Mouse (Mus musculus) hindbrain, embryonic 11.5 days (tissue): Measurements from ENCODE around the gene Spsb4. TPM values are rescaled to one million over a fixed set of nuclear protein-coding genes. Genes with fewer than 3 reads are reported as not detected.

Experiments used
- ATAC-seq: fragments of 200-750 bp; cut with Nextera tagmentation; 2 replicates; pipeline ENCODE4 v1.8.0; 2017; ENCODE audit warnings: mild to moderate bottlenecking, moderate TSS enrichment, moderate library complexity; ENCODE audit not compliant: low FRiP score
- DNase-seq: peaks from one replicate; pipeline ENCODE4 v3.0.0-alpha.2; 2015; ENCODE audit warnings: low spot score
- H3K27ac ChIP-seq: fragments of 300-500 bp; sonication (generic); 2 replicates; pipeline ENCODE4 v1.5.1; 2014; ENCODE audit warnings: mild to moderate bottlenecking, low read depth, low read length
- H3K27me3 ChIP-seq: fragments of 300-500 bp; sonication (generic); 2 replicates; pipeline ENCODE4 v1.6.1; 2014; ENCODE audit warnings: mild to moderate bottlenecking, low read length, moderate library complexity, mixed read lengths; ENCODE audit not compliant: control insufficient read depth, insufficient read depth
- H3K36me3 ChIP-seq: fragments of 300-500 bp; sonication (generic); 2 replicates; pipeline ENCODE4 v1.6.1; 2014; ENCODE audit warnings: mild to moderate bottlenecking, low read length, moderate library complexity, mixed read lengths; ENCODE audit not compliant: control insufficient read depth, insufficient read depth
- H3K4me1 ChIP-seq: fragments of 300-500 bp; sonication (generic); replicated peaks from 2 replicates; pipeline ENCODE4 v1.6.1; 2014; ENCODE audit warnings: low read length, mixed read lengths; ENCODE audit not compliant: control insufficient read depth, insufficient read depth
- H3K4me2 ChIP-seq: fragments of 300-500 bp; sonication (generic); replicated peaks from 2 replicates; pipeline ENCODE4 v1.6.1; 2014; ENCODE audit warnings: mild to moderate bottlenecking, low read depth, low read length
- H3K4me3 ChIP-seq: fragments of 300-500 bp; sonication (generic); 2 replicates; pipeline ENCODE4 v1.5.1; 2014; ENCODE audit warnings: low read depth, low read length
- H3K9ac ChIP-seq: fragments of 300-500 bp; sonication (generic); 2 replicates; pipeline ENCODE4 v1.6.1; 2014; ENCODE audit warnings: low read depth, low read length
- H3K9me3 ChIP-seq: fragments of 300-500 bp; sonication (generic); 2 replicates; pipeline ENCODE4 v1.6.1; 2016; ENCODE audit warnings: low read length; ENCODE audit not compliant: control insufficient read depth
- WGBS: fragments of 180-500 bp; shearing (Covaris S2); extraction: QIAGEN DNeasy Blood & Tissue Kit; methylation state at CpG from one replicate; pipeline ENCODE4 v1.1.7; 2014; 5-methylcytosine and 5-hydroxymethylcytosine counted together
- polyA plus RNA-seq: library from polyadenylated mRNA; unstranded; fragments of >200 nt; fragmentation: Nextera tagmentation; extraction: Ambion mirVana; gene quantifications from 2 replicates; pipeline ENCODE4 v1.2.1, GENCODE M21; 2014

The Spsb4 gene
- polyA plus RNA-seq, 1 experiment from 2014 or later = 85.4 TPM

DNA sequence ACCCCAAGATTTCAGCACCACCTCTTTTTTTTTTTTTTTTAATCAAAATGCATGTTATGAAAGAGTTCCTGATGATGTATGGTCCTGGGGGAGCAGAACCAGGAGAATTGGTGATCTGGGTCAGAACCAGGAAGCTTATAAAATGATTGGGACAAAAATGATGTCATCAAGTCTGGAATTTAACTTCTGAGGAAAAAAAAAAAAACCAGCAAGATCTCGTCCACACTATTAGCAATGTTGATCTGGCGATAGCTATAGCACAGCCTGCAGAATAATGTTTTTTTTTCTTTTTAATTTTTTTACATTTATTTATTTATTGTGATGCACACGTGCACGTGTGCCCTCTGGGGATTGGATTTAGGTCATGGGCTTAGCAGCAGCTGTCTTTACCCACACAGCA is 27.6 kb upstream of the Spsb4 start:
- H3K4me3 ChIP-seq = no peak overlapping the region
- no peak overlapping the region for H3K27ac ChIP-seq
- no peak for ATAC-seq
- H3K27me3 ChIP-seq = no peaks in the 10 kb centered on the region
- no peak for DNase-seq
- H3K36me3 ChIP-seq = no peaks in the 10 kb centered on the region
- peaks cover 3% of the 10 kb centered on the region; the same call in 1 of the 2 replicates for H3K4me1 ChIP-seq
- WGBS = 92% methylated on average over 4 of the region's 4 CpGs
- H3K4me2 ChIP-seq = no peak overlapping the region
- H3K9me3 ChIP-seq = no peaks in the 10 kb centered on the region
- H3K9ac ChIP-seq = no peak overlapping the region

DNA sequence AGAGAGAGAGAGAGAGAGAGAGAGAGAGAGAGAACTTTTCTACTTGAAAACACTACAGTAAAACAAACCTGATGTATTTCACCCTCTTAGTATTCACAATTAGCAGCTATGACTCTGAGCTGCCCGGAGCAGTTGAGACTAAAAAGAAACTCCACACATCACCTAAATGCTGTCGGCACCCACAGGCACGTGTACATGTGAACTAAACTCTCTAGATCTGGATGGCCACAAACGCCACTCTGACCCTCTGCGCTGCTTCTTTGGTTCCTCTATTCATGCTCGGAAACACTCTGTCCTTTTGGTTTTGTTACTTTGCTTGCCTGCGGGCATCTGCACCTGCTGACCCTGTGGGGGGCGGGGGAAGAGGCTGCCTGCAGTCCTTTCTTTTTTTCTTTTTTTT is 23.0 kb upstream of the Spsb4 start:
- Histone ChIP-seq H3K9ac (no peak overlapping the region), H3K9me3 (no peaks in the 10 kb centered on the region), H3K36me3 (no peaks in the 10 kb centered on the region), H3K27me3 (no peaks in the 10 kb centered on the region), H3K27ac (no peak overlapping the region), H3K4me2 (no peak overlapping the region), H3K4me3 (no peak overlapping the region), H3K4me1 (0 out of 2 replicates have a peak, but pooled peaks cover 2% of the 10 kb centered on the region)
- 72% methylated on average over 8 of the region's 8 CpGs for WGBS
- ATAC-seq = no peak
- DNase-seq = no peak

DNA sequence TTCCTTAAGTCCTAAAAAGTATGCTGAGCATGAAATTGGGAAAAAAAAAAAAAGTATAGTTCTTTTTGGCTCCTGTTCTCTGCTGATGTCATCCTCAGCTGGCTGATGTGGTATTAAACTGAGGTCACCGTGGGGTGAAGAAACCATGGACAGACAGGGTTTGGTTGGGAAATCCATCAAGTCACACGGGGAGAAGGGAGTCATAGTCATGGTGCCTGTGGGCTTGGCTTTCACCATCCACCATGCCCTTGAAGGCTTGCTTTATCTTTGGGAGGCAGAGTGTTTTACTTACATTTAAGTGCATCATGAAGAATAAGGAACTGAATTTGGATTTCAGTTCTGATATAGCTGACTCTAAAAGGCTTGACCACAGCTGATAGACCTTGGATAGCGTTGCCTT is 19.4 kb upstream of the Spsb4 start:
- DNase-seq (no peak), ATAC-seq (no peak)
- no peaks in the 10 kb centered on the region for H3K27me3 ChIP-seq
- H3K4me3 ChIP-seq = no peak overlapping the region
- 93% methylated on average over 3 of the region's 3 CpGs for WGBS
- 0 out of 2 replicates have a peak, but pooled peaks cover 2% of the 10 kb centered on the region for H3K4me1 ChIP-seq
- no peak overlapping the region for H3K9ac ChIP-seq
- H3K36me3 ChIP-seq = no peaks in the 10 kb centered on the region
- H3K27ac ChIP-seq = no peak overlapping the region
- H3K9me3 ChIP-seq = no peaks in the 10 kb centered on the region
- H3K4me2 ChIP-seq = no peak overlapping the region

DNA sequence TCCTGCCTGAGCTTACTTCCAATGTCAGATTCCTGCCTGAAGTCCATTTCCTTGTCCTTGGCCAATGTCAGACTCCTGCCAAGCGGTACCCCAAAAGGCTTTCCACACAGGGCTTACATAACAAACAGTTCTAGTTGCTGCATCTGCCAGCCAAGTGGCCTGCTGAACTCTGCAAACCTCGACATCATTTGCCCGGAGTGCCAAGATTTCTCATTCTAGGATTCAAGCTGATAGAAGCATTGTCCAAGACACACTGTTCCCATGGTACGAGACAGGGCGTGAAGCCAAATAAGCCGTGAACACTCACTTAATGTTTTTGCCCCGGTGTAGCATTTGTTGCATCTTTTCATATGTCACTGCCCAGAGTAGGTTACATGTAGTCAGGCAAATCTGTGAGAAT is 18.0 kb upstream of the Spsb4 start:
- Histone ChIP-seq H3K27me3 (no peaks in the 10 kb centered on the region), H3K4me2 (no peak overlapping the region), H3K4me1 (0 out of 2 replicates have a peak, but pooled peaks cover 2% of the 10 kb centered on the region), H3K36me3 (no peaks in the 10 kb centered on the region), H3K9ac (no peak overlapping the region), H3K27ac (no peak overlapping the region), H3K4me3 (no peak overlapping the region), H3K9me3 (no peaks in the 10 kb centered on the region)
- ATAC-seq (no peak), DNase-seq (no peak)
- 93% methylated on average over 7 of the region's 7 CpGs for WGBS

DNA sequence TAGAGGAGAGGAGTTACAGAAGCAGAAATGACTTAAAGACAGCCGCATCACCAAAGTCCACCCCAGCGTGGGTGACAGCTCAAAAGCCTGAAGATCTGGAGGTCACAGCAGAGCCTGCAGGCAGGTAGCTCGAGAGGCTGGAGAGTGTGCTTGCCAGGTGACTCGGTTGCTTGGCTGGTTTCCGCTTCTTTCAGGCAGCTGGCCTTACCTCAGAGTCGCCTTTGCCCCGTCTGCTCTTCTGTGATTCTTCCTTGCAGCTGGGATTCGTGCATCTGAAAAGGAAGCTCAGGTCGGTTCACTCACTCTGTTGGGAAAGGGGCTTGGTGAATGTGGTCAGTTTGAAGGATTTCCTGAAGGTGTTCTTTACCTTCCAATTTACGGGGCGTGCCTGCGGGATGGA is 8.7 kb upstream of the Spsb4 start:
- ATAC-seq (no peak), DNase-seq (no peak)
- Histone ChIP-seq H3K36me3 (no peaks in the 10 kb centered on the region), H3K4me3 (no peak overlapping the region), H3K9ac (no peak overlapping the region), H3K4me1 (no peaks in the 10 kb centered on the region), H3K9me3 (no peaks in the 10 kb centered on the region), H3K27me3 (no peaks in the 10 kb centered on the region), H3K4me2 (no peak overlapping the region), H3K27ac (no peak overlapping the region)
- WGBS = 77% methylated on average over 12 of the region's 12 CpGs

DNA sequence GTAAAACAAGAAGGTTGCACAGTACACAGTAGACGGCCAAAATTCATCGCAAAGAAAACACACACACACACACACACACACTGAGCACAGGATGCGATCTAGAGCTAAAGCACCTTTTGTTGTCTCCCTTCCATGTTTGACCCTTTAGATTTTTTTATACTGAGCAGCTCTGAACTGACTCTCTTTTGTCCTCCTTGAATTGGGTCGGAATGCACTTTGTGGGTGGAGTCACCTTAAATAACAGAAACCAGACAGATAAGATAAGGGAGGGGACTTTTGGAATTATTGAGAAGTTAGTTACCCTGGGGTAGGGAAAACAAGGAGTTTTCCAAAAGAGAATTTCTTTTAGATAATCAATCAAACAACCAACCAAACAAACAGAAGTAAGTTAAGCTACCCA is 7.4 kb upstream of the Spsb4 start:
- DNase-seq = no peak
- Histone ChIP-seq H3K36me3 (no peaks in the 10 kb centered on the region), H3K9me3 (no peaks in the 10 kb centered on the region), H3K4me2 (no peak overlapping the region), H3K9ac (no peak overlapping the region), H3K27ac (no peak overlapping the region), H3K4me3 (no peak overlapping the region), H3K4me1 (no peaks in the 10 kb centered on the region), H3K27me3 (no peaks in the 10 kb centered on the region)
- WGBS = 85% methylated on average over 4 of the region's 4 CpGs
- no peak for ATAC-seq

DNA sequence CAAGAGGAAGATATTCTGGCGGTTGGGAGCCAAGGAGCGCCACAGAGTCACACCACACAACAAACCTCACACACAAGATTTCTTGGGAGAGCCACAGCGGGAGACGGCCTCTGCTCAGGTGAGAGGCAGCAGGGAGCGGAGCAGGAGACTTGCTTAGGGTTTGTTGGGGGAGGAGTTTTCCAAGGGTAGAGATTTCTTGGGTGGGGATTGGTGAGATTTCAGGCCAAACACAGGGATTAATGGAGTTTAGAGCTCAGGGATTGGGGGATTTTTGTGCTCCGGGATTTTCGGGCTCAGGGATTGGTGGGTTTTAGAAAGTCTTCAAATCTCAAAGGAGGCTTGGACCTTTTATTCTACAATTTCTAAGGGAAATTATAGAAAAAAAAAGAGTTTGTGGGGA is 5.8 kb upstream of the Spsb4 start:
- H3K4me2 ChIP-seq = no peak overlapping the region
- H3K4me3 ChIP-seq = no peak overlapping the region
- H3K9me3 ChIP-seq = no peaks in the 10 kb centered on the region
- ATAC-seq = no peak
- no peaks in the 10 kb centered on the region for H3K36me3 ChIP-seq
- no peak for DNase-seq
- H3K4me1 ChIP-seq = peaks cover 4% of the 10 kb centered on the region
- H3K27me3 ChIP-seq = no peaks in the 10 kb centered on the region
- no peak overlapping the region for H3K9ac ChIP-seq
- WGBS = 77% methylated on average over 7 of the region's 7 CpGs
- no peak overlapping the region for H3K27ac ChIP-seq

DNA sequence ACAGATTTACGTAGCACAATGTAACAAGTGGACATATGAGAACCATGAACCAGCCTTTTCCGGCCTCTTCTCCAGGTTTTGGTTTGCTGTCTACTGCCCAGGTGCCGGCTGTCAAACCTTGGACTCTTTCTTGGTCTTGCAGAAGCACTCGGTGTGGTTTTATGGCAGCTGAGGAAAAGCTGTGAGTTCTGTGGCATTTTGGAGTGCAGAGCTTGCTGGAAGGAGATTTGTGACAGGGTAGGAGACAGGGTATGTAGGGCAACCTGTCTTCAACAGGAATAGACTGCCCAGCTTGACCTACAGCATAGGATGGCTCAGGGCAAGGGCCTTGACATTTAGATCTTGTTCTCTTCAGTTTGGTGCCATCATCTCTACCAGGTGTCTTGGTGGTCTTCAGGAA is 4.3 kb upstream of the Spsb4 start:
- no peak overlapping the region for H3K27ac ChIP-seq
- H3K4me1 ChIP-seq = peaks cover 6% of the 10 kb centered on the region
- DNase-seq (no peak), ATAC-seq (no peak)
- no peaks in the 10 kb centered on the region for H3K9me3 ChIP-seq
- no peaks in the 10 kb centered on the region for H3K36me3 ChIP-seq
- 94% methylated on average over 4 of the region's 4 CpGs for WGBS
- no peak overlapping the region for H3K4me2 ChIP-seq
- no peaks in the 10 kb centered on the region for H3K27me3 ChIP-seq
- H3K4me3 ChIP-seq = no peak overlapping the region
- H3K9ac ChIP-seq = no peak overlapping the region

DNA sequence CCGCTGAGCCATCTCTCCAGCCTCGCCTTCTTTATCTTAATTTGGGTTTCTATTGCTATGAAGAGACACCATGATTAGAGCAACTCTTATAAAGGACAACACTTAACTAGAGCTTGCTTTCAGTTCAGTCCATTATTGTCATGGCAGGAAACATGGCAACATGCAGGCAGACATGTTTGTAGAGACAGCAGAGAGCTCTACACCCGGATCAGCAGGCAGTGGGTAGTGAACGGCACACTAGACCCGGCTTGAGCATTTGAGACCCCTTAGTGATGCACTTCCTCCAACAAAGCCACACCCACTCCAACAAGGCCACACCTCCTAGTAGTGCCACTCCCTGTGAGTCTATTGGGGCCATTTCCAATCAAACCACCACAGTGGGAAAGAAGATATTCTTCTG is 3.7 kb upstream of the Spsb4 start:
- DNase-seq (no peak), ATAC-seq (no peak)
- no peaks in the 10 kb centered on the region for H3K9me3 ChIP-seq
- no peaks in the 10 kb centered on the region for H3K27me3 ChIP-seq
- no peaks in the 10 kb centered on the region for H3K36me3 ChIP-seq
- 91% methylated on average over 5 of the region's 5 CpGs for WGBS
- H3K4me1 ChIP-seq = peaks cover 6% of the 10 kb centered on the region
- no peak overlapping the region for H3K4me3 ChIP-seq
- no peak overlapping the region for H3K9ac ChIP-seq
- no peak overlapping the region for H3K27ac ChIP-seq
- H3K4me2 ChIP-seq = no peak overlapping the region
